Mouse (Mus musculus) left cerebral cortex, adult 18-20 months (tissue): ENCODE measurements around the gene Cmtm7. TPM values are rescaled to one million over a fixed set of nuclear protein-coding genes. Genes with fewer than 3 reads are reported as not detected.
A peak's percentile ranks its signal among the peaks of the same experiment; 100 is the strongest.

Source experiments
- DNase-seq, 2 experiments: peaks; one replicate each; pipeline ENCODE4 v3.0.0; 2021 to 2022; ENCODE audit warnings: low spot score in 2 of 2, mixed read lengths in 1 of 2
- long read RNA-seq, 2 experiments: library from polyadenylated mRNA; stranded (forward); transcript quantifications; one replicate each; pipeline ENCODE4 v2.0.0; 2021
- total RNA-seq, 2 experiments: library from RNA; stranded (reverse); gene quantifications; 2 replicates each; pipeline ENCODE4 v1.2.3; 2021

The Cmtm7 gene
- total RNA-seq: 1 to 10 TPM; 3.6 to 5.0 TPM
- long read RNA-seq, experiment 1, partial matches to known transcripts: 0 of 1 reads
- long read RNA-seq, experiment 1, other reads (novel, unspliced or antisense): 1 of 1 reads
- long read RNA-seq, experiment 2, partial matches to known transcripts: 0 of 1 reads
- long read RNA-seq, experiment 2, other reads (novel, unspliced or antisense): 0 of 1 reads

DNA sequence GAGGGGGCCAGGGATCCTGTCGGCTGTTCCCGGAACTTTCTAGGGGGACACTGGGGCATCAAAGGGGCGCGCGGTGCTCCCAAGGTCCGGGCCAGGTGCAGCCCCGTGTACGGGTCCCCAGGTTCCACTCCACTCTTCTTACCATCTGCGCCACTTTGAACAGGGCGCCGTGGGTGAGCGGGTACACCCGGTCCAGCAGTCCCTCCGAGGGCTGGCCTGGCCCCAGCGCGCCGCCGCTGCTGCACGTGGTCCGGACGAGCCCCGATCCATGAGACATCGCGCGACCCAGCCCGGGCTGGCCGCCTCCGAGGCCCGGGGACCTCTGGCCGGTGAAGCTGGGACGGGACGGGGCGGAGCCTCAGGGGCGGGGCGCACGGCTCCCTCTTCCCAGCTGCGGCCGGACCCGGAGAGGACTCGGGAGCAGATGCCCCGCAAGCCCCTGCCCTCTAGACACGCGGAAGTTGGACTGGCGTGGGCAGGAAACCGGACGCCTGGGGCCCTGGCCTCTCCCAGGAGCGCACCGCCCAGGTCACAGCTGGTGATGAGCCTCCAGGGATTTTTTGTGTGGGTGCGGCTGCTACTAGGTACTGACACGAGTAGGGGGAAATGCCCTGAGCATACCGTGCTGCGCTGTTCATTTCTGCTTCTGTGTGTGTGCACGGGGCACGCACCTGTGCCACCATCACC is at the start of gene Cmtm7:
Cmtm7 (minus strand) TSS at position 331 of the 687 bp plus-strand sequence.
- no peak for DNase-seq

GRCm38 (mm10) chr9:114830351-114830750 is 48.7 kb upstream of the Cmtm7 start:
- DNase-seq: no peak

- DNase-seq: no peak
Observed at GRCm38 (mm10) chr9:114829669-114830068, 48.0 kb upstream of the Cmtm7 start.

GRCm38 (mm10) chr9:114828377-114828776 is 46.7 kb upstream of the Cmtm7 start:
- no peak for DNase-seq

DNA sequence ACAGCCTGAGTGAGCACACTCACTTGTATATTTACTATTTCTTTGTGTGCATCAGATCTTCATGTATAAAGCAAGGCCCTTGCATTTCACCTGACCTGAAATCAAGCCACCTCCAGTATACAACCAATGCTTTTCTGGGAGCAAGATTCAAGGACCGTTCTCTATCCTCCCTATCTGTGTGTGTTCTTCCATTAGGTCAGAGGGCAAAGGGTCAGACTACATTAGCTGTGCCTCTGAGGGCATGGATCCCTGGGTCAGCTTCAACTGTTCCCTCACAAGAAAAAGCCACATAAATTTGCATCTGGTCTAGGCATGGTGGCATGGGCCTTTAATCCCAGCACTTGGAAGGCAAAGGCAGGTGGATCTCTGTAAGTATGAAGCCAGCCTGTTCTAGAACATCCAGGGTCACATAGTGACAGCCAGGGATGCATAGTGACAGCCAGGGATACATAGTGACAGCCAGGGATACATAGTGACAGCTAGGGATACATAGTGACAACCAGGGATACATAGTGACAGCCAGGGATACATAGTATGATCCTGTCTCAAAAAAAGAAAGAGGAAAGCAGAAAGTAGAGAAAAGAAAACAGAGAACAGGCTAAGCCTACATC is 45.7 kb upstream of the Cmtm7 start:
- DNase-seq: no peak

- no peak for DNase-seq
Observed at GRCm38 (mm10) chr9:114824166-114824565, 42.5 kb upstream of the Cmtm7 start.

DNA sequence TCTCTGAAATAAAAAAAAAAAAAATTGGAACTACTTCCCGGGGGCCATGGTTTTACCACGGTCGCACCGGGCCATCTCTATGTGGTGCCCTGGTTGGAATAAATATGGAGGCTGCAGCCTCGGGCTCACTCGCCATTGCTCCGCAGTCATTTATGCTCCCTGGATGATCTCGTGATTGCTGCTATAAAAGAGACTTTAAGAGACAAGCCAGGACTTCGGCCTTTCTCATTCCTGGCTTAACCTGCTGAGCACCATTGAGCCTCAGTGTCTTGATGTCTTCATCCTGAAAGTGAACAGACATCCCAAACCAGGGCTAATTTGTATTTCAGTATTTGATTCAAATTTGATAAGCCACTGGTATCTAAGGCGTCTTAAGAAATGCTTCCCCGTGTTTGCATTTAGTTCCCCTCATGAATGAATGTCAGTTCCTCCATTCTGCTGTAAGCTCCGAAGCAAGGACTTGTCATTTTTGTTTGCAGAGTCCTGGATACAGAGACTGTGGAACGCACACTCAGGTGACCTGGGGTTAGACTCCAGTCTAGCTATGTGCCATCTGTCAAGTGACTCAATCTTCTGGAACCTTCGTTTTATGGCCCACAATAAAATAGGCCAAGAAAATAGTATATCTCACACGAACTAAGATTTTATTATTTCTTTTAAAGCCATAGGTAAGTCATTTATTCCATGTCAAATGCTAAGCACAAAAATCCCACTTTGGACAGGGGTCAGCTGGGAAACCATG is 40.1 kb upstream of the Cmtm7 start:
- DNase-seq: no peak

DNA sequence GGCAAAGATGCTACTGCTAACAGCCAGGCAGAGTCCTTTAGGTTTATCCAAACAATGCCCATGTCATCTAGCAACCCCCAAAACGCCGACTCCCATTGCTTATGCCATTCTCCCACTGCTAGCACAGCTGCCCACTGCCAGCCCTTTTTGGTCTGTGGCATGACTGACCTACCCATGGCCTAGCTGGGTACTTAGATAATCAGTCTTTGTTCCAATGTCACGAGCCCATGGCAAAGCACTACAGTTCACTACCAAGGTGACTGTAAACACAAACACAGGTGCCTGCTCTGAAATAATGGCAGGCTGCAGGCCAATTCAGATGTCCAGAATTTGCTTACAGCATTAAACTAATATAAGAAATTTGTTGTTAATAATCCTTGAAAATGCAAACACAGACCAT is 37.3 kb upstream of the Cmtm7 start:
- no peak for DNase-seq

DNA sequence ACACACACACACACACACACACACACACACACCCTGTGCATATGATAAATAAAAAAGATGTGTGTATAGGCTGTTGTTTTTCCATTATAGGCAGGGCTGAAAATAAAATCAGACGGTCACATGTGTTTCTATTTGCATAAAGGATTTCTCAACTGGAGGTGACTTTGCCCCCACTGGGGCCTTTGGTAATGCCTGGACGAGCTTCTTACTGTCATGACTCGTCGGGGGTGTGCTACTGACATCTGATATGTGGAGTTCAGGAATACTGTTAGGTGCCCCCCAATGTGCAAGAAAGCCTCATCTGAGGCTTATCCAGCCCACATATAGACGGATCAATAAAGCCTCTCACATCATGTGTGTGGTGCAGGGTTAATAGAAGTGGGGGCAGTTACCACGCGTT is 35.4 kb upstream of the Cmtm7 start:
- DNase-seq: no peak

GRCm38 (mm10) chr9:114816121-114816520 is 34.5 kb upstream of the Cmtm7 start:
- no peak for DNase-seq

- no peak for DNase-seq
Observed at GRCm38 (mm10) chr9:114815315-114815714, 33.7 kb upstream of the Cmtm7 start.

DNA sequence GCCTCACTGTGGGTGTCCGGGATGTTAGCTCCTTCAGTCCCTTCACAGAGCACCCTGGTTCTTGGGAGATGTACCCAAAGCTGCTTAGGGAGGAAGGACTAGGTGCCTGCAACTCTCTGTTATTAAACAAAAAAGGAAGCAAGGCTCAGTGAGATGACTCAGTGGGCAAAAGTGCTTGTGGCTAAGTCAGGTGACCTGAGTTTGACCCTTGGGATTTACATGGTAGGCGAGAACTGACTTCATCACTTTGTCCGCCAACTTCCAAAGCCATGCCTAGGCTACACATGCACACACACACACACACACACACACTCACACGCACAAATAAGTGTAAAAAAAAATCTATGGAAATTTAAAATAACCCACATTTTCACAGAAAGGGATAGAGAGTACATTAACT is 30.3 kb upstream of the Cmtm7 start:
- no peak for DNase-seq

DNA sequence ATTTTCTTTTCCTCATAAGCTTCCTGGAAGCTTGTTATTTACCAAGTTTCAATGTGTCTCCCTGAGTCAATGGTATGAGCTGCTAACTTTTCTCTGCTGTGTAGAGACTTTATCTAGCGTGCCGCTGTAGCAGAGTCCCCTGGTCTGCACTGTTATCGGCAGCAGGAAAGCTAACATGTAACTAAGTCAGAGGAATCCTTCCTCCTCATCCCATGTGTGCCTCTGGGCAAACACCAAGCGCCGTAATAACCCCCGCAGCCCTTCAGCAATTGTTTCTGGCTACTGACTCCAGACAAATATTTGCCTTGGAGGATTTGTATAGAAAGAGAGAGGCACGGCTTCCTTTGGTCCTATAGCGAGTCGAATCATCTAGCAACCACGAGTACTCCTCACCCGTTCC is 29.2 kb upstream of the Cmtm7 start:
- no peak for DNase-seq

- DNase-seq: no peak
Observed at GRCm38 (mm10) chr9:114808671-114809070, 27.0 kb upstream of the Cmtm7 start.

DNA sequence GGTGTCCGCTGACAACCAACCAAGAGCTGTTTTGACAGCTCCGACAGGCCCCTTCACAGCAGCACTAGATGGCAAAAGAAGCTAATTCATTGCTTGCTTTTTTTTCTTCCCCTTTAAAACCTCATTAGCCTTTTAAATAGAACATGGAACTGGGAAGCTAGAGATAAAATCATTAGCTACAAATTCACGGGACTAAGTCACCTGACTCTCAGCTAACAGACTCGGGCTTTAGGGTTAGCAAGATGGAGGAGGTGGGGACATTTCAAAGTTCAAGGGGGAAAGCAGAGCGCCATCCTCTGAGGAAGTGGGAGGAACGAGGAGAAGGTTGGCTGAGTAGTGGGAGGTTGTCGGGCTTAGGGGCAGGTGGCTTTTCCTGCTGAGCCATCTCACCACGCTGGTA is 25.6 kb upstream of the Cmtm7 start:
- DNase-seq: no peak

GRCm38 (mm10) chr9:114805151-114805671 is 23.6 kb upstream of the Cmtm7 start:
- peak; percentile 22 to 47 for DNase-seq

- no peak for DNase-seq
Observed at GRCm38 (mm10) chr9:114802191-114802590, 20.5 kb upstream of the Cmtm7 start.

- no peak for DNase-seq
Observed at GRCm38 (mm10) chr9:114801301-114801700, 19.6 kb upstream of the Cmtm7 start.

DNA sequence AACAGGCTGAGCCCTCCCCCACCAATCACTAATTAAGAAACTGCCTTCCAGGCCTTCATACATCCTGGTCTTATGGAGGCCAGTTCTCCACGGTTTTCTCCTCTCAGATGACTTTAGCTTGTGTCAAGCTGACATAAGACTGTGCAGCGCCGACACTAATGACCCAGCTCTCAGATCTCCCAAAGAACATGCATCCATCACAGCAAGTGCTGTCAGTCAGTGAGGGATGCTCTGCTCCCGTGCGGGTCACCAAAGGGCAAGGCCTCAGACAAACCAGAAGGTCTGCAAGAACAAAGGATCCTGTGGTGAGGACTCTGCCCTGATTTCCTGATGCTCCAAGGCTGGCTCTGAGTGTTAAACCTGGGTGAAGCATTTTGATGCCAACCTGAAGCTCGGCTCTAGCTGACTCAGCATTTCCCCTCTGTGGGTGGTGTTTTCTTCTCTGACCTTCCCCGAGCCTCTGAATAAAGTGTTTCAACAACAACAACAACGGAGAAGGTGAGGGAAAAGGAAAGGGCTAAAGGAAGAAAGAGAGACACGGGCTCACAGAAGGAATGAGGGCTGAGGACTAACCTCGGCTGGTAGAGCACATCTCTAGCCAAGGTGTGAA is 17.9 kb upstream of the Cmtm7 start:
- no peak for DNase-seq

DNA sequence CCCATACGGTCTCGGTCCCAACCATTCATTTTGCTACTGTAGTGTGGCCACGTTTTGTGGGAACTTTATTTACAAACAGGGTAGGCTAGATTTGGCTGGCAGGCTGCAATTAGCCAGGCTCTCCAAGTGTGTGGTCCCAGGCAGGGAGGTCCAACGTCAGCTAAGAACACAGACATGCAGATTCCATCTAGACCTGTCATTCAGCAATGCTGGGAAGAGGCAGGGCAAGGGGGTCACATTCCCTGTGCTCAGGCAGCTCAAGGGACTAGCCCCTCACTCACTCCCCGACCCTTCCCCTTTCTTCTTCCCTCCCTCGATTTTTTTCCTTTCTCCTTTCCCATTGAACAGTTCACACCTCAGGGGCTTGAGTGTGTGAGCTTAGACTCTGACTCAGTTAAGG is 17.2 kb upstream of the Cmtm7 start:
- DNase-seq: no peak

GRCm38 (mm10) chr9:114797329-114798004 is 15.8 kb upstream of the Cmtm7 start:
- peak; percentile 88 to 89 for DNase-seq
